8 mouse cellular contexts compared by ENCODE assay signal in genomic region chr4:123182328-123183238, GRCm38 (mm10). TPM values are rescaled to one million over a fixed set of nuclear protein-coding genes. Genes with fewer than 3 reads are reported as not detected.
A peak's percentile ranks its signal among the peaks of the same experiment; 100 is the strongest.
DNase-seq lines count a peak whose midpoint lies in the region; ATAC-seq lines count a peak whose summit lies in the region.

Hpcal4 (plus strand) TSS chr4:123183227.

- peak within 1 kb of the TSS; percentile 33 for H3K4me3 ChIP-seq in liver, embryonic 13.5 days (replicated peaks)
- H3K4me3 ChIP-seq in neural tube, embryonic 15.5 days (replicated peaks): peak within 1 kb of the TSS; percentile 60

- H3K4me2 ChIP-seq in liver, embryonic 13.5 days: peak within 1 kb of the TSS; percentile 53
- peak within 1 kb of the TSS; percentile 88 for H3K4me2 ChIP-seq in neural tube, embryonic 15.5 days

- no peaks in the 10 kb centered on the region for H3K9me3 ChIP-seq in liver, embryonic 13.5 days (replicated peaks)
- H3K9me3 ChIP-seq in neural tube, embryonic 15.5 days (replicated peaks): no peaks in the 10 kb centered on the region

- H3K9ac ChIP-seq in liver, embryonic 13.5 days: no peak within 1 kb of the TSS
- H3K9ac ChIP-seq in neural tube, embryonic 15.5 days (replicated peaks): peak within 1 kb of the TSS; percentile 64

- 2% methylated on average over 44 of the region's 44 CpGs for WGBS in liver, embryonic 13.5 days (ENCODE audit: insufficient replicate concordance)
- WGBS in neural tube, embryonic 15.5 days: under 1% methylated on average over 44 of the region's 44 CpGs

- H3K27ac ChIP-seq in liver, embryonic 13.5 days: no peak within 1 kb of the TSS
- H3K27ac ChIP-seq in neural tube, embryonic 15.5 days (replicated peaks): peak within 1 kb of the TSS; percentile 76

- DNase-seq in ovary, adult 18-20 months (ENCODE audit: low spot score): peak; percentile 16
- DNase-seq in ovary, postnatal 10 days (ENCODE audit: low spot score): no peak
- DNase-seq in cerebellum, postnatal 14 days: peak; percentile 51 to 59
- peak; percentile 25 for DNase-seq in gastrocnemius, postnatal 14 days
- peak; percentile 27 for DNase-seq in kidney, postnatal 14 days
- no peak for DNase-seq in liver, embryonic 13.5 days
- DNase-seq in spleen, postnatal 36 days (ENCODE audit: low spot score in 2 of 2): no peak

- H3K27me3 ChIP-seq in liver, embryonic 13.5 days: peaks cover 86% of the 10 kb centered on the region
- H3K27me3 ChIP-seq in neural tube, embryonic 15.5 days (replicated peaks): peaks cover 25% of the 10 kb centered on the region

- no peaks in the 10 kb centered on the region for H3K36me3 ChIP-seq in liver, embryonic 13.5 days
- no peaks in the 10 kb centered on the region; the same call in 1 of the 2 replicates for H3K36me3 ChIP-seq in neural tube, embryonic 15.5 days

- intact Hi-C loops in gastrocnemius, postnatal 14 days (cut with DNase I; ENCODE audit: low total_unique reads): no loop called here

- peaks cover 8% of the 10 kb centered on the region; the same call in 1 of the 2 replicates for H3K4me1 ChIP-seq in liver, embryonic 13.5 days (replicated peaks)
- peaks cover 37% of the 10 kb centered on the region for H3K4me1 ChIP-seq in neural tube, embryonic 15.5 days

- ATAC-seq in liver, embryonic 13.5 days (ENCODE audit: low read depth): no peak; the same call in 1 of the 2 replicates
- peak; percentile 72 for ATAC-seq in neural tube, embryonic 15.5 days (ENCODE audit: low FRiP score)

RNA-seq across cellular contexts. Expression of gene Hpcal4, which starts in this region (rescaled TPM):
- under 1 TPM; 0.06 to 0.07 TPM for total RNA-seq in gastrocnemius, postnatal 14 days (2021)
- polyA plus RNA-seq in liver, embryonic 13.5 days (2015; fragmentation: Nextera tagmentation; extraction: Ambion mirVana): 0.02 TPM in 1 of 2 replicates, not detected in the other
- polyA plus RNA-seq in neural tube, embryonic 15.5 days (2015; fragmentation: Nextera tagmentation; extraction: Ambion mirVana): 33.2 and 34.4 TPM in 2 replicates

Comparison
In these comparisons a context has a peak if more than half of its experiments do, and no peak if none do; other contexts are left out.
1. RNA of gene Hpcal4 (polyA plus RNA-seq): 33.2 to 34.4 TPM in neural tube, embryonic 15.5 days; 0.02 TPM in liver, embryonic 13.5 days; every median in the first group is over 10 times any median in the second.
2. DNase-seq: peak in ovary, adult 18-20 months (single experiment), cerebellum, postnatal 14 days (2 of 2) and kidney, postnatal 14 days (single experiment); none in ovary, postnatal 10 days (single experiment), liver, embryonic 13.5 days (single experiment) and spleen, postnatal 36 days (0 of 2).
3. Peak in DNase-seq in gastrocnemius, postnatal 14 days; RNA of the gene not detected or under 1 TPM.